Mouse (Mus musculus) CD4-positive, CD25-positive, alpha-beta regulatory T cell, adult 2 months (primary cell): ENCODE results near the gene Slc5a2.
A peak's percentile ranks its signal among the peaks of the same experiment; 100 is the strongest.

Source experiments
- DNase-seq: peaks from one replicate; pipeline ENCODE4 v3.0.0-alpha.2; 2012; ENCODE audit warnings: low read depth, low spot score

Gene Slc5a2

DNA sequence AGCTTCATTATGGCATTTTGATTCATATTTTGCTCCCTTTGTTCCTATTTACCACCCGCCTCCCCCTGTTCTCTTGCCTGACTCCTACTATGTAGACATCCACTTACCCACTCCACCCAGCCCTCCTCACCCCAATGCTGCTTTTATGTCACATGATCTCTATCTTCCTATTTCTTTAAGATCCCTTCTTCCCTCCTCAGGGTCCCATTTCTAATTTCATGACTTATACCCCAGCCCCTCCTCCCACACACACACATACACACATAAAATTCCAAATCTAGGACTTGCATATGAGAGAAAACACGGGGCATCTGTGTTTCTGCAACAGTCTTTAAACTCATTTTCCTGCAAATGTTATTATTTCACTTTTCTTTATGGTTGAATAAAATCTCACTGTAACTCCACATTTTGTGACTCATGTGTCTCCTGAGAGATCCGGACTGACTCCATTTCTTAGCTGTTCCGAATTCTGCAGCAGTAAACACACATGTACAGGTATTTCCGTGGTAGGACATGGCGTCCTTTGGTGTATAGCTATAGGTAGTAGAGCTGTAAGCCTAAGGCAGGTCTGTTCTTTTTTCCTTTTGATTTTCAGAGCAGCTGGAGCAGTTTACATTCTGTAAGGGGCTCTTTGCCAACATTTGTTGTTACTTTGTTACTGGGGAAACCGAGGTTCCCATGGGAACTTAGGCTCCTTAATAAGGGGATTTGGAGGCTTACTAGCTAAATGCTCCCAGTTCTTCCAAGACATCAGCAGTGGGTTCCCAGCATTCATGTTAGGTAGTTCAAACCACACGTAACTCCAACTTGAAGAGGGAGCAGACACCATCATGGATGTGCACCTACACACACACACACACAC, 33.3 kb downstream of the Slc5a2 start:
- DNase-seq: no peak

GRCm38 (mm10) chr7:128300952-128301351, 35.5 kb downstream of the Slc5a2 start:
- DNase-seq: no peak

DNA sequence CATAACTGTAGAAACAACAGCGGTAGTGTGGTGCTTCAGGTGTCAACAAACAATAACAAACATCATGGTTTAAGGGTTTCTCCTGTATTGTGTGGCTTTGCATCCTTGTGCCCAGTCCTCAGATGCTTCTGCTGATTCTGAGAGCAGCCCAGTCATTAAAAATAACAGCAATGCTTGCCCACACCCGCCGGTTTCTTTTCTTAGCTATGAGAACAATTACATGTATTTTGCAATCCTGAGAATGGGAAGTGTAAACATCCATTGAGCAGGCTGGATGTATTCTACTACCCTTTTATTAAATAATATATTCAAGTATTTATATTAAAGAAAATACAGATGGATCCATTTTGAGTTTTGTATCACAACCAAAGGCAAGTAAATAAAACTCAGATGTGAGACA, 36.7 kb downstream of the Slc5a2 start:
- DNase-seq: no peak

DNA sequence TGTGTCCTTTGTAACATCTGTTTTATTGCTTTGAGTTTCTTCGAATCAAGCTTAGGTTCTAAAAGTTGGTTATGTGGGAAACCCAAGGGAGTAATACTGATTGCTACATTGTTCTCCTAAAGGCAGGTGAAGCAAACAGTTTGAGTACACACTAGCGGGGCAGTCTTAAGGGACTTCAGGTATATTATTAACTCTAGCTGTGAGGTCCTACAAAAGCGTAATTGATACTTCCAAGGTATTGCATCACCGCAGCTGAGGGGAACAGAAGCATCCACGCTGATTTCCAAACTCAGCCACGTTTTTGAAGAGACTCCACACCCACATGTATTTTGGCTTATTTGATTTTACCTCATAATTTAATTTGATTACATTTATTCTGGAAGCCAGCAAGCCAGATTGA, 38.7 kb downstream of the Slc5a2 start:
- DNase-seq: no peak

GRCm38 (mm10) chr7:128304907-128305306, 39.5 kb downstream of the Slc5a2 start:
- peak; percentile 34 for DNase-seq

DNA sequence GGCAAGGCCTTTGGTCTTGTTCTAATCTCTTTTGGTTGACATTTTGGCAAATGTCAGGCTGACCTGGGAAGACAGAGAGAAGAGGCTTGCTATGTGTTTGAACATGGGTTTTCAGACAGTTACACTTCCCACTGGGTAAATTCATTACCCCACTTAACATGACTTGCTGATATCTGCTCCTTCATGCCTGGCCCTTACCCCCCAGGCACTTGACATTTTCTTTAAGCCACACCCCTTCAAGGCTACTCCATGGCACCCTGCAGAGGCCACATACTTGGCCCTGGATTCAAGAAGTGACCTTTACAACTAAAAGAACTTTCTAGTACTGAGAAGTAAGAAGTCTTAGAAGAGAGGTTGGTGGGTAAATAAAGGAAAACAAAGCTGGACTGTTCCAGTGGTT, 42.4 kb downstream of the Slc5a2 start:
- no peak for DNase-seq

- no peak for DNase-seq
Observed at GRCm38 (mm10) chr7:128309216-128309615, 43.8 kb downstream of the Slc5a2 start.

- no peak for DNase-seq
Observed at GRCm38 (mm10) chr7:128309776-128310175, 44.3 kb downstream of the Slc5a2 start.

DNA sequence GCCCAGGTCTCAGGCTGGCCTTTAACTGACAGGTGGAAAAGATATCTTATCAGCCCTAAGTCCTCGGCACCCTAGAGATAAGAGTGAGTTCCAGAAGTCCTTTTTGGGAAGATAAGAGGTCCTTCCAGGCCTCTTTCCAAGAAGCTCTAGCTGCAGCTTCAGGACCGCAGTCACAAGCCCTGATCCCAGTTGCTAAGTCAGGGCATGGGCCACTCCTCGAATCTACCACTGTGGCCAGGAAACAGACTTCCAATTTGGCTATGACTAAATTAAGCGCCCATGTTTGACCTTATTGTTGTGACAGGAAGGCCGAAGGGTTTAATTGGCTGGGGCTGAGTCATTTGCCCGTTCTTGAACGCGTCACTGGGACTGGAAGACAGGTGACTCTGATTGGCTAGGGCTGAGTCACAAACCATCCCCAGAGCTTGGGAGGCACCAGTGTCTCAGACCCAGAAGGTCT, 44.8 kb downstream of the Slc5a2 start:
- no peak for DNase-seq

GRCm38 (mm10) chr7:128311263-128311662, 45.8 kb downstream of the Slc5a2 start:
- DNase-seq: no peak

DNA sequence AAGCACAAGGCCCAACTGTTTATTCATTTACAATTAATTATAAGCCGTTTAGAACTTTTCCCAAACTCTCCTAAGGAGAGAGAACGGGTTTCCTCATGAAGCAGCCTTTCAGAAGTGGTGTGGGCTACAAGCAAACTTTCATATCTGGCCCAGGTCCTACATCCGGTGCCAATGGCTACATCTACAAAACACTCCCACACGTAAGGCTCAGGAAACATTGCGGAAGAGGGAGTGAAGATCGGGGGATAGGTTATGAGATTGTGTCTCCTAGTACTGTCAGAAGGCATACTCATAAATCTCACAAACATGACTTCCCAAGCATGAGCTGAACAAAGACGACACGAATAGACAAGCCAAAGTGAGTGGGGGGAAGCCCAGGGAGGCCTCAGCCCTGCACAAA, 46.4 kb downstream of the Slc5a2 start:
- no peak for DNase-seq

DNA sequence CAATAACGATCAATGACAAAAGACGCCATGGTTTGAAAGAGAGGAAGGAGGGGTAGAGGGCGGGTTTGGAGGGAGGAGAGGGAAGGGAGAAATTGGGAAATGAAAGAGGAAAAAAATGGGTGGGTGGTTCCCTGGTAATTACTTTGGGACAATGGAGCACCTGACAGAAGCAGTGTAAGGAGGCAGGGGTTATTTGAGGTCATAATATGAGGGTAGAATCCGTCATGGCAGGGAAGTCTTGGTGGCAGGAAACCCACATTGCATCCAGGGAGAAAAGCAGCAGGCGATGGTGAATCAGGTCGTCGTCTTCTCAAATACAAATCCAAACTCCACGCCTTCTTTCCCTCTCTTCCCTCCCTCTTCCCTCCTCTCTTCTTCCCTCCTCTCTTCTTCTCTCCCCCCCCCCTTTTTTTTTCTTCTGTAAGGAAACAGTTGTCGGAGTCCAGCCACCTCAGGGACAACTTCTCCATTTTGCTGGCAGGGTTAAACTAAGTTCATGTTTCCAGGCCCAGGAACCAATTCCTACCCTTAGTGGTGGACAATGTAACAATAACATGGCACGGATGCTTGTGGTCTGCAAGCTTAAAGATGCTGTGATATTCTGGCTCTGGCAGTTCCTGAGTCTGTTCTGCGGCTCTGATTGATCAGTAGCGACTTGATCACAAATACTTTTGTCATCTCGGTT, 47.1 kb downstream of the Slc5a2 start:
- DNase-seq: no peak

DNA sequence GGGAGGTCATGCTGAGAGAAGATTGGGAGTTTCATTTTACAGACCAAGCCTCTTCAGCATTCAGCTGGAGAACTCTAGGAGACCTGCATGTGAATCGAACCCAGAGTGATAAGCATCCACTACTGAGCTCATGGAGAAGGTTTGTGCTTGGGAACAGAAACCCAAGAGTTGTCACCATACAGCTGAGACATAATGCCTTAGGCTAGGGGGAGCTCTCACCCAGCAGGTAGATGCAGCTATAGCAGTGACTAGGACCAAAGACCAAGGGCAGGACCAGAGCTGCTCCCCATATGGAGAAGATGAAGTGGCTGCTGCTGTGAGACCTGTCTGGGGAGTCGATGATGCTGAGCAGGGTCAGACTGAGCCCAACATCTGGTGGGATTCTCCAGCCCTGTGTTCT, 48.1 kb downstream of the Slc5a2 start:
- peak; percentile 26 for DNase-seq

DNA sequence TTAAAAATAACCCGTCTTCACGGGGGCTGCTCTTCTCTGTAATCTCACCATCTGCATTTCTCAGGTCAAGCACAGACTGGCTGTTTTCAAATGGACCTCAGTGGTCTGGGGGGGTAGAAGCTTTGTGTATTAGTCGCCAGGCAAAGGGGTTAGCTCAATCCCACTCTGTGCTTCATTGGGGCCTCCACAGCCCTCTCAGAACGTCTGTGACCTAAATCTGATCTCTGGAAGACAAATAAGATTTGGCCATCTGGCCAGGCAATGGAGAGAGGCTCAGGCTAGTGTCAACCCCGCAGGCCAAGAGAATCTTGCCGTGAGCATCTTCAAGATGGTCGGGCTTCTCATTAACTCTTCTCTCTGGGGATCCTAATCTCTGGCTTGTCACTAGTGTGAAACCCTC, 49.0 kb downstream of the Slc5a2 start:
- no peak for DNase-seq

- DNase-seq: no peak
Observed at GRCm38 (mm10) chr7:128317011-128317410, 51.6 kb downstream of the Slc5a2 start.

DNA sequence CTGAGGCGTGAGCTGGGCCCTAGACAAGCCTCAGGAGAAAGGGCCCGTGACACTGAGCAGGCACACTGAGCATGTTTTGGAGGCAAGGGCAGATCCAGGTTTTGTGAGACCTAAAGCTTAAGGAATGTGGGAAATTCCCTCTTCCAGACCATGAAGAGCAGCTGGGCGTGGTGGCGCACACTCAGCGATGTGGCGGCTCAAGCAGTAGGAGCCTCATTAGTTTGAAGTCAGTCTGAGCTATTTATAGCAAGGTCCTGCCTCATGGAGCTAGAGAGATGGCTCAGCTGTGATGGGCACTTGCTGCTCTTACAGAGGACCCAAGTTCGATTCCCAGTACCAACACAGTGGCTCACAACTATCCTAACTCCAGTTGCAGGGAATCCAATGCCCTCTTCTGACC, 53.7 kb downstream of the Slc5a2 start:
- DNase-seq: no peak

DNA sequence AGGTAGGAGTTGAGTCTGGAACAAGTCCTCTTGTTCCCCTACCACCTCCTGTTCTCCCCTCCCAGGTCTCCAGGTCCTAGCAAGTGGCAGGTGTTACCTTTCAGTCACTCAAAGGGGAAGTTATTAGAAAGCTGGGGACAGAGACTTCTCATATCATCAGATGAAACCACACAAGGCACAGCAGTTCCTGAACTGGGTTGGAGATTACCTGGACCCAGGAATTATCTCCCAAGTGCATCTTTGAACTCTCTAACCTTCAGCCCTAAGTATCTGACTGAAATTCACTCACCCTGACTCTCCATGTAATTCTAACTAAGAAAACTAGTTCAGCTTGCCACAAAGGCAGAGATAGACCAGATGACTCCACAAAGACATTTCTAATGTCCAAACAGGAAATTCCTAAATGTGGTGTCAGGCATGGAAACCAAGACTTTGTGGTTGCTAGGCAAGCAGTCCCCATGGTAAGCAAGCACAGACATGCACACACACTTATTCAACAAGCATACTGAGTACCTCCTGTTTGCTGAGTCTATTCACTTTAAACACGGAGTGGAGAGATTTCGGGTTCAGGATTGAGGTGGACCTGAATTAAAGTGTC, 54.9 kb downstream of the Slc5a2 start:
- no peak for DNase-seq

GRCm38 (mm10) chr7:128321260-128321659, 55.8 kb downstream of the Slc5a2 start:
- no peak for DNase-seq
